Mouse (Mus musculus) forebrain, embryonic 11.5 days (tissue): ENCODE data around the gene Csrnp2. TPM values are rescaled to one million over a fixed set of nuclear protein-coding genes. Genes with fewer than 3 reads are reported as not detected.
A peak's percentile ranks its signal among the peaks of the same experiment; 100 is the strongest.
"Not testable (repeated sequence)": the region's sequence is repeated elsewhere in the genome, so short reads cannot be mapped to it uniquely, and the experiment has no call there.

ENCODE experiments used
- ATAC-seq: fragments of 200-750 bp; cut with Nextera tagmentation; replicated peaks from 2 replicates; pipeline ENCODE4 v1.8.0; 2017; ENCODE audit warnings: moderate TSS enrichment; ENCODE audit not compliant: low FRiP score
- DNase-seq: peaks from one replicate; pipeline ENCODE4 v3.0.0-alpha.2; 2017; ENCODE audit warnings: low spot score
- H3K27ac ChIP-seq: fragments of 300-500 bp; sonication (generic); 2 replicates; pipeline ENCODE4 v1.5.1; 2014; ENCODE audit warnings: low read depth, low read length
- H3K27me3 ChIP-seq: fragments of 300-500 bp; sonication (generic); 2 replicates; pipeline ENCODE4 v1.6.1; 2014; ENCODE audit warnings: mild to moderate bottlenecking, low read length, mixed read lengths; ENCODE audit not compliant: control insufficient read depth, insufficient read depth
- H3K36me3 ChIP-seq: fragments of 300-500 bp; sonication (generic); 2 replicates; pipeline ENCODE4 v1.6.1; 2014; ENCODE audit warnings: mild to moderate bottlenecking, low read length, moderate library complexity, mixed read lengths; ENCODE audit not compliant: control insufficient read depth, insufficient read depth
- H3K4me1 ChIP-seq: fragments of 300-500 bp; sonication (generic); replicated peaks from 2 replicates; pipeline ENCODE4 v1.6.1; 2014; ENCODE audit warnings: low read length, mixed read lengths; ENCODE audit not compliant: control insufficient read depth, insufficient read depth
- H3K4me2 ChIP-seq: fragments of 300-500 bp; sonication (generic); 2 replicates; pipeline ENCODE4 v1.6.1; 2014; ENCODE audit warnings: low read depth, mild to moderate bottlenecking, low read length, moderate library complexity, mixed read lengths; ENCODE audit not compliant: severe bottlenecking
- H3K4me3 ChIP-seq: fragments of 300-500 bp; sonication (generic); 2 replicates; pipeline ENCODE4 v1.5.1; 2014; ENCODE audit warnings: low read depth, low read length
- H3K9ac ChIP-seq: fragments of 300-500 bp; sonication (generic); 2 replicates; pipeline ENCODE4 v1.6.1; 2014; ENCODE audit warnings: low read length
- H3K9me3 ChIP-seq: fragments of 300-500 bp; sonication (generic); 2 replicates; pipeline ENCODE4 v1.6.1; 2016; ENCODE audit warnings: low read length, mixed read lengths; ENCODE audit not compliant: control insufficient read depth
- WGBS: fragments of 180-500 bp; shearing (Covaris S2); extraction: QIAGEN DNeasy Blood & Tissue Kit; methylation state at CpG from one replicate; pipeline ENCODE4 v1.1.7; 2014; 5-methylcytosine and 5-hydroxymethylcytosine counted together
- polyA plus RNA-seq: library from polyadenylated mRNA; unstranded; fragments of >200 nt; fragmentation: Nextera tagmentation; extraction: Ambion mirVana; gene quantifications from 2 replicates; pipeline ENCODE4 v1.2.1, GENCODE M21; 2014

Gene Csrnp2
- polyA plus RNA-seq, 1 experiment from 2014 or later: 26.3 TPM

- H3K27me3 ChIP-seq, ATAC-seq, DNase-seq, H3K9me3 ChIP-seq, H3K36me3 ChIP-seq, H3K4me3 ChIP-seq, H3K4me2 ChIP-seq, H3K9ac ChIP-seq, H3K27ac ChIP-seq: not testable (repeated sequence)
- WGBS: 93% methylated on average over 1 of the region's 1 CpGs
- peaks cover 10% of the 10 kb centered on the region; the same call in 1 of the 2 replicates for H3K4me1 ChIP-seq
Measured at GRCm38 (mm10) chr15:100488297-100488696, 7.0 kb downstream of the Csrnp2 start.

- ATAC-seq: no peak
- no peak overlapping the region for H3K9ac ChIP-seq
- H3K27ac ChIP-seq: no peak overlapping the region
- H3K9me3 ChIP-seq: no peaks in the 10 kb centered on the region
- 96% methylated on average over 2 of the region's 2 CpGs for WGBS
- no peak overlapping the region for H3K4me2 ChIP-seq
- peaks cover 10% of the 10 kb centered on the region; the same call in 1 of the 2 replicates for H3K4me1 ChIP-seq
- no peak overlapping the region for H3K4me3 ChIP-seq
- DNase-seq: no peak
- no peaks in the 10 kb centered on the region for H3K27me3 ChIP-seq
- H3K36me3 ChIP-seq: peaks cover 10% of the 10 kb centered on the region; the same call in 1 of the 2 replicates
Measured at GRCm38 (mm10) chr15:100487050-100487449, 8.2 kb downstream of the Csrnp2 start.

DNA sequence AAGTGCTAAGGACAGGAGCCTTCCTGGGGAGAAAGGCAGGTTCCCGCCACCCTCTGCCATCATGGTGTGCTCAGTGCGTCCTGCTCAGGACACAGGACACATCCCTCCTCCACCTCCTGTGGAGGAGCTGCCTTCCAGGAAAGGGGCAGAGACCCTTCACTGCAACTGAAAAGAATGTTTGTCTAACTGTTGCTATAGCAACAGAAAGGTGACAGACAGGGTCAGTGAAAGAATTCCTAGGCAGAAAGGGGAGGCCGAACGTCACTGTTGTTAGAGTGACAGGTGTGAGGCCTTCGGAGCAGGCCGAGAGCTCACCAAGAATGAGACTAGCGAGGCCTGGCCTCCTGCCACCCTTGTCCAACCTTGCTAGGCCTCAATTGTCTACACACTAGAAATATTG, 8.8 kb downstream of the Csrnp2 start:
- Histone ChIP-seq H3K4me3 (no peak overlapping the region), H3K4me2 (no peak overlapping the region), H3K9me3 (no peaks in the 10 kb centered on the region), H3K27me3 (no peaks in the 10 kb centered on the region), H3K36me3 (peaks cover 12% of the 10 kb centered on the region; the same call in 1 of the 2 replicates), H3K4me1 (peaks cover 10% of the 10 kb centered on the region; the same call in 1 of the 2 replicates), H3K27ac (no peak overlapping the region), H3K9ac (no peak overlapping the region)
- 32% methylated on average over 7 of the region's 7 CpGs for WGBS
- no peak for DNase-seq
- ATAC-seq: no peak

GRCm38 (mm10) chr15:100485576-100485975, 9.7 kb downstream of the Csrnp2 start:
- ATAC-seq (no peak), DNase-seq (no peak)
- Histone ChIP-seq H3K36me3 (peaks cover 15% of the 10 kb centered on the region; the same call in 1 of the 2 replicates), H3K9ac (no peak overlapping the region), H3K4me3 (no peak overlapping the region), H3K9me3 (no peaks in the 10 kb centered on the region), H3K4me2 (no peak overlapping the region), H3K4me1 (peaks cover 8% of the 10 kb centered on the region; the same call in 1 of the 2 replicates), H3K27ac (no peak overlapping the region), H3K27me3 (no peaks in the 10 kb centered on the region)
- WGBS: 94% methylated on average over 3 of the region's 3 CpGs

DNA sequence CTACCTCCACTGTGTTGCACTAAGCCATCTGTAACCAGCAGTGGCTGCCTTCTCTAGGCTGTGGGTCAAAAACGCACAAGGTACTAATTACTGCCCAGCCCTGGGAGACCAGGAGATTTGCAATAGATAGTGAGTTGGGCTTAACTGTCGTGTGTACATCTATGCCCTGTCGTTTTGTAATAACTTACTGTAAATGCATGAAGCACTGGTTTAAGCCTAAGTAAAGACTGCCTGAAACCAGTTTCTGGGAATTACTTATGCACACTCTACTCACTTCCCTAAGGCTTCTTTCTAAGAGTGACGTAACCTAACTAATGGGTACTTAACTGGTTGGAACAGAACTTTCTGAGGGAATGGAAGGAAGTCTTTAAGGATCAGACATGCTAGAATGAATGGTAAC, 16.4 kb downstream of the Csrnp2 start:
- no peaks in the 10 kb centered on the region for H3K27me3 ChIP-seq
- no peak overlapping the region for H3K4me3 ChIP-seq
- no peaks in the 10 kb centered on the region for H3K4me1 ChIP-seq
- DNase-seq (no peak), ATAC-seq (no peak)
- no peak overlapping the region for H3K4me2 ChIP-seq
- H3K36me3 ChIP-seq: peaks cover 21% of the 10 kb centered on the region; the same call in 1 of the 2 replicates
- H3K9ac ChIP-seq: no peak overlapping the region
- H3K27ac ChIP-seq: no peak overlapping the region
- no peaks in the 10 kb centered on the region for H3K9me3 ChIP-seq
- WGBS: 85% methylated on average over 4 of the region's 4 CpGs

DNA sequence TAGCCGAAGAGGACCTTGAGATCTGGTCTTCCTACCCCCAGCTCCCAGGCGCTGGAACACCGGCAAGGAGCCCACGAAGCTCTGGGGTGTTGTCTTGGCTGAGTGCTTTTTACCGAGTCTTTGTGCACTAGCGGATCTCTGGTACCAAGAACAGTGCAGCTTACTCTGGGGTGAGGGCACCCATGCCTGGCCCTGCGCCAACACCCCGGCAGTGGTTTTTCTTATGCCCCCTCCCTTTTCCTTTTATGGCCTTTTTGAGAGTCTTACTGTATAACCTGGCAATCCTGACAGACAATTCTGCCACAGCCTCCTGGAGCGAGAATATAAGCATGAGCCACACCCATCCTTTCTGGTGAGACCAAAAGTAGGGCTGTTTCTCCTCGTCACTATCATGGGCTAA, 16.9 kb downstream of the Csrnp2 start:
- Histone ChIP-seq H3K4me1 (no peaks in the 10 kb centered on the region), H3K36me3 (peaks cover 21% of the 10 kb centered on the region; the same call in 1 of the 2 replicates), H3K4me3 (no peak overlapping the region), H3K9ac (no peak overlapping the region), H3K27ac (no peak overlapping the region), H3K27me3 (no peaks in the 10 kb centered on the region), H3K9me3 (no peaks in the 10 kb centered on the region), H3K4me2 (no peak overlapping the region)
- DNase-seq: no peak
- ATAC-seq: no peak
- WGBS: 89% methylated on average over 10 of the region's 10 CpGs

- Histone ChIP-seq H3K4me1 (peaks cover 4% of the 10 kb centered on the region), H3K36me3 (peaks cover 10% of the 10 kb centered on the region; the same call in 1 of the 2 replicates), H3K4me2 (no peak overlapping the region), H3K4me3 (no peak overlapping the region), H3K27ac (no peak overlapping the region), H3K27me3 (no peaks in the 10 kb centered on the region), H3K9me3 (no peaks in the 10 kb centered on the region), H3K9ac (no peak overlapping the region)
- ATAC-seq: no peak
- no peak for DNase-seq
- 84% methylated on average over 7 of the region's 7 CpGs for WGBS
Measured at GRCm38 (mm10) chr15:100473926-100474503, 21.3 kb downstream of the Csrnp2 start.

DNA sequence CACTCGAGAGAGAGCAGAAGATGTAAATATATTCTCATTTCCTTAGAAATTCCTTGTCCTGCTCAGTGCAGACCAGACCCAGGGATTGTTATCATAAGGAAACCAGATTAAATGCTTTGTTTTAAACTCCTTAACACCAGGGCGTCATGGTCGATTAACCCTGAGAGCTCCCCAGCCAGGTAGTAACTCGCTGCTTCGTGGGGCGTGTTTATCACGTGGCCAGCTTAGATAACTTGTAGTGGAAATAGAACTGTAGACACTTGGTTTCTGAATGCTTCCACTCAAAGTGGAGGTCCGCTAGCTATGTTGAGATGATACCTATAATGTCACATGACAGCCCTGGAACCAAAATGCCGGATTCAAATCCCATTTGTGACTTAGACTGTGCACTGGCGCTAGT, 25.3 kb downstream of the Csrnp2 start:
- H3K27ac ChIP-seq: no peak overlapping the region
- peaks cover 6% of the 10 kb centered on the region for H3K4me1 ChIP-seq
- H3K4me2 ChIP-seq: peak overlapping the region; percentile 79
- no peak for ATAC-seq
- 66% methylated on average over 10 of the region's 10 CpGs for WGBS
- DNase-seq: no peak
- H3K36me3 ChIP-seq: peaks cover 5% of the 10 kb centered on the region; the same call in 1 of the 2 replicates
- peak overlapping the region; percentile 88; the same call in 1 of the 2 replicates for H3K9ac ChIP-seq
- no peaks in the 10 kb centered on the region for H3K9me3 ChIP-seq
- no peaks in the 10 kb centered on the region for H3K27me3 ChIP-seq
- H3K4me3 ChIP-seq: peak overlapping the region; percentile 76

DNA sequence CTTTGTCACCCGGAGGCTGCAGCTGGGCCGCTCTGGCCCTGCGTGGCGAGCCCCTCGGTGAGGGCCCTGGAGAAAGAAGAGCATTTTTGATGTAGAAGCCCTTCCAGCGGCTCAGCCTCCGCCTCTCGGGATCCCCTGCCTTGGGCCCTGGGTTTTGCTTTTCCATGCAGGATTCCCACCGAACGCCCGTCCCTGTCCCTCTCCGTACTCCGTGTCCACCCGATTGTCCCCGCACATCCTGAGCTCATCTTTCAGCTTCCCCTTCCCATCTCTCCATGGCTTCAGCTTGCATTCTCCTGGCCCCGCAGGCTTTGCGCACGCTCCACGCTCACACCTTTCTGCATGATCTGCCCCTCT, 26.1 kb downstream of the Csrnp2 start:
- peaks cover 2% of the 10 kb centered on the region; the same call in 1 of the 2 replicates for H3K36me3 ChIP-seq
- DNase-seq (no peak), ATAC-seq (no peak; the same call in 1 of the 2 replicates)
- peak overlapping the region; percentile 58 for H3K27ac ChIP-seq
- H3K9ac ChIP-seq: peak overlapping the region; percentile 88
- peaks cover 6% of the 10 kb centered on the region for H3K4me1 ChIP-seq
- under 1% methylated on average over 19 of the region's 19 CpGs for WGBS
- H3K27me3 ChIP-seq: no peaks in the 10 kb centered on the region
- H3K9me3 ChIP-seq: no peaks in the 10 kb centered on the region
- H3K4me2 ChIP-seq: peak overlapping the region; percentile 79
- H3K4me3 ChIP-seq: peak overlapping the region; percentile 76
